Mouse (Mus musculus): ENCODE measurements around the gene Psen1.

DNA sequence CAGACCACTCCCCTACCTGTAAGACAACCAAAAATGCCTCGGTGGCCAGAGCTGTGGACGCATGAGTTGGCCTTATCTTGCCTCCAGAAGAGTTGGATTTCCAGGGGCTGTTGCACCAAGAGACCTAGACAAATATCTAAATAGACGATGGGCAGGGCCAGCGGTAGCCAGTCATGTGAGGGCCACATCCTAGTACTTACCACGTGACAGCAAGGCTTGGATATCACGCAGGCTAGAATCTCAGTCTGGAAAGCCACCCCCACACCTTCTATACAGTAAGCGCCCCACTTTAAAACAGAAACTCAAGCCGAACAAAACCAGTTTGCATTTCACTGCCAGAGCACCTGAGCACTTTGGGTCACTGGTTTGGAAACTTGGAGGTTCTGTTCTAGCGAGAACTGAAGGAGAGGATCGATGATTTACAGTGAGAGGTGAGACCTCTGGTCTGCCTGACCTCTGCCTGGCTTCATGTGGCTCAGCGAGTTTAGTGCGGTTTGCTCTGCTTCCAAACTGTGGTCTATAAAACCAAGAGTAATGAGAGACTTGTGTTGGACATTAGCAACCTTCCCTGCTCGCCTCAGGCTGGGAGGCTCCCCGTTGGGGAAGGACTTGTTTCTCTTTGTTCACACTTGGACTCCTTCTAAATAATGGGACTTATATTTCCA is 80.4 kb downstream of the Psen1 start:
- TF ChIP-seq CTCF (IDR thresholded peaks at IDR 0.05; ENCODE audit: control insufficient read depth, insufficient read depth, insufficient read length) (no peak), USF1 (IDR thresholded peaks at IDR 0.05; ENCODE audit: low read depth) (no peak)
